Mouse (Mus musculus): ENCODE data around the gene Baz2b.
A peak's percentile ranks its signal among the peaks of the same experiment; 100 is the strongest.

Gene Baz2b

GRCm38 (mm10) chr2:60209703-60210651 lies at the start of gene Baz2b, which contains the start of gene March7:
Gene Baz2b (minus strand): TSS chr2:60209839.
Gene March7 (plus strand): TSS chr2:60209887.
- peak; percentile 82 for DNase-seq

- no peak for DNase-seq
Measured at GRCm38 (mm10) chr2:60259186-60259585, 49.5 kb upstream of the Baz2b start.

GRCm38 (mm10) chr2:60256751-60257150 lies 47.1 kb upstream of the Baz2b start:
- no peak for DNase-seq

GRCm38 (mm10) chr2:60253506-60253905 lies 43.9 kb upstream of the Baz2b start:
- DNase-seq, result no peak

- DNase-seq, result no peak
Measured at GRCm38 (mm10) chr2:60252782-60253181, 43.1 kb upstream of the Baz2b start.

- DNase-seq, result no peak
Measured at GRCm38 (mm10) chr2:60234506-60234905, 24.9 kb upstream of the Baz2b start.

GRCm38 (mm10) chr2:60233147-60233546 lies 23.5 kb upstream of the Baz2b start:
- no peak for DNase-seq

GRCm38 (mm10) chr2:60230361-60230760 lies 20.7 kb upstream of the Baz2b start:
- no peak for DNase-seq

GRCm38 (mm10) chr2:60228470-60228869 lies 18.8 kb upstream of the Baz2b start:
- no peak for DNase-seq

- no peak for DNase-seq
Measured at GRCm38 (mm10) chr2:60223489-60223888, 13.8 kb upstream of the Baz2b start.

- no peak for DNase-seq
Measured at GRCm38 (mm10) chr2:60221954-60222353, 12.3 kb upstream of the Baz2b start.

GRCm38 (mm10) chr2:60221236-60221635 lies 11.6 kb upstream of the Baz2b start:
- no peak for DNase-seq

GRCm38 (mm10) chr2:60217620-60218019 lies 8.0 kb upstream of the Baz2b start:
- no peak for DNase-seq

- DNase-seq, result peak; percentile 30
Measured at GRCm38 (mm10) chr2:60216547-60217153, 7.0 kb upstream of the Baz2b start.

- DNase-seq, result no peak
Measured at GRCm38 (mm10) chr2:60214683-60215082, 5.0 kb upstream of the Baz2b start.

GRCm38 (mm10) chr2:60212488-60212887 lies 2.8 kb upstream of the Baz2b start:
- no peak for DNase-seq

- no peak for DNase-seq
Measured at GRCm38 (mm10) chr2:60210821-60211220, 1.2 kb upstream of the Baz2b start.

- peak; percentile 51 for DNase-seq
Measured at GRCm38 (mm10) chr2:60209122-60209611, 472 bp downstream of the Baz2b start.

- DNase-seq, result no peak
Measured at GRCm38 (mm10) chr2:60205795-60206194, 3.8 kb downstream of the Baz2b start.

- DNase-seq, result no peak
Measured at GRCm38 (mm10) chr2:60204162-60204561, 5.5 kb downstream of the Baz2b start.

- DNase-seq, result no peak
Measured at GRCm38 (mm10) chr2:60203733-60204132, 5.9 kb downstream of the Baz2b start.

- DNase-seq, result no peak
Measured at GRCm38 (mm10) chr2:60202900-60203530, 6.6 kb downstream of the Baz2b start.

GRCm38 (mm10) chr2:60200667-60201066 lies 9.0 kb downstream of the Baz2b start:
- peak; percentile 85 for DNase-seq
